Mouse (Mus musculus): ENCODE measurements around the gene Hist1h4f. TPM values are rescaled to one million over a fixed set of nuclear protein-coding genes. Genes with fewer than 3 reads are reported as not detected.
"Not testable (repeated sequence)": the region's sequence is repeated elsewhere in the genome, so short reads cannot be mapped to it uniquely, and the experiment has no call there.

The Hist1h4f gene
- polyA plus RNA-seq, 1 experiment from 2014 or later = 2.0 TPM

DNA sequence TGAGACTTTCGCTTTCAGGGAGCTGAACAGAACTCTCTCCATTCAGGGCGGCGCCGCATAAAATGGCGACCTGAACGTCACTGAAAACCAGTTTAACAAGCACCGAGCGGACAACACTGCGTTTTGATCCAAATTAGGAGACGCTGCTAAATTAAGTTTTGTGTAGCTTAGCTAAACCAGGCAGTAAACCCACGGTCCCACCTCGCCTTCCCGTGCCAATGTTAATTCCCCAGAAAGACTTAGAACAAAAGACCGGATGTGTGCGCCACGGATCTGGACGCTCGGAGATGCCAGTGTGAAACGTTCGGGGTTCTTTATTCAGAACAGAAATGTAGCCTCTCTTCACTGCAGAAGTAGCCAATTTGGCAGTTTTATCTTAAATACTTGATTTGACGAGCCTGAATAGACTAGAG, 33.6 kb upstream of the Hist1h4f start:
- Histone ChIP-seq H3K4me2 (peak overlapping the region; percentile 71), H3K36me3 (no peaks in the 10 kb centered on the region), H3K27ac (peak overlapping the region; percentile 95), H3K27me3 (replicated peaks) (no peaks in the 10 kb centered on the region), H3K9me3 (no peaks in the 10 kb centered on the region), H3K4me1 (peaks cover 10% of the 10 kb centered on the region; the same call in 1 of the 2 replicates), H3K9ac (peak overlapping the region; percentile 42), H3K4me3 (replicated peaks) (peak overlapping the region; percentile 45)
- ATAC-seq (ENCODE audit: insufficient read depth, low FRiP score, low read depth) = no peak
- WGBS = under 1% methylated on average over 21 of the region's 21 CpGs

DNA sequence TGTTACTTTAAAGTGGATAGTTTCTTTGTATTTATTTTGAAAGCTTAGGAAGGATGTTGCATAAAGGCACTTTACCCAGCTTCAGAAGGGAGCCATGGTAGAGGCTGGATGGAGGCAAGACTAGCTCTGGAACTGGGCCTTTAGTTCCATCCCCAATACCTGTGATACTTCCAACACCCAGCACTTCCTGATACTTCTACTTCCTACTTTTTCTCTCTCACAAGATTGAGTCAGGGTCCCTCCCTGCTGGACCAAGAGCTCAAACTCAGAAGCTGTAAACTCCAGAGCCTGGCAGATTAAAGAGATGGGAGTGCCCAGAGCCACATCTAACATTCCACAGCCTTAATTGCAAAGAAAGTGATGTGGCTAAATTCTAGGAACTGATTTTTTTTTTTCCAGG, 32.9 kb upstream of the Hist1h4f start:
- Histone ChIP-seq H3K27ac (peak overlapping the region; percentile 95), H3K27me3 (replicated peaks) (no peaks in the 10 kb centered on the region), H3K4me2 (peak overlapping the region; percentile 71), H3K9me3 (no peaks in the 10 kb centered on the region), H3K9ac (no peak overlapping the region), H3K4me1 (peaks cover 10% of the 10 kb centered on the region; the same call in 1 of the 2 replicates), H3K4me3 (replicated peaks) (peak overlapping the region; percentile 45; the same call in 1 of the 2 replicates), H3K36me3 (no peaks in the 10 kb centered on the region)
- no peak for ATAC-seq (ENCODE audit: insufficient read depth, low FRiP score, low read depth)

DNA sequence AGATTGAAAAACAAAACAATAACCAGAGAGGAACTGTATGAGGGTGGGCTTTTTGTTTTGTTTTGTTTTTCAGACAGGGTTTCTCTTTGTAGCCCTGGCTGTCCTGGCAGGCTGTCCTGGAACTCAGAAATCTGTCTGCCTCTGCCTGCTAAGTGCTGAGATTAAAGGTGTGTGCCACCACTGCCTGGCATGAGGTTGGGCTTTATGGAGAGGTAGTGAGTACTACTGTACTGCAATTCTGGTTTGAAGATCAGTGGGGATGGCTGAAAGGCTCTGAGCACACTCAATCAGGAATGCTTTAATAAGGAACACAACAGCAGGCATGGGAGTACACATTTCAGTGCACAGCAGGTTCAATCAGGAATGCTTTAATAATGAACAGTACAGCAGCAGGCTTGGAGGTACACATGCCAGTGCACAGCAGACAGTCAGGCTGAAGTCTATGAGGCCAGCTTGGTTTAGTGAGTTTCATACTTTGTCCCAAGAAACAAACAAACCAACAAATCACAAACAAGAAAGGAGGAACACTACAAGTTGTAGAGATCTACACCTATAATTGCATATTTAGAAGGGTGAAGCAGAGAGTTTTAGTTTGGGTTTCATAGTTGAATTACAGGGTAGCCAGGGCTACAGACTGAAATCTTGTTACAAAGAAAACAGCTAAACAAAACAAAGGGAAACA, 32.1 kb upstream of the Hist1h4f start:
- Histone ChIP-seq H3K27me3 (replicated peaks) (no peaks in the 10 kb centered on the region), H3K4me3 (replicated peaks) (no peak overlapping the region), H3K27ac (peak overlapping the region; percentile 86), H3K36me3 (no peaks in the 10 kb centered on the region), H3K4me1 (peaks cover 10% of the 10 kb centered on the region; the same call in 1 of the 2 replicates), H3K9me3 (no peaks in the 10 kb centered on the region), H3K9ac (no peak overlapping the region), H3K4me2 (no peak overlapping the region)
- ATAC-seq (ENCODE audit: insufficient read depth, low FRiP score, low read depth) = no peak

DNA sequence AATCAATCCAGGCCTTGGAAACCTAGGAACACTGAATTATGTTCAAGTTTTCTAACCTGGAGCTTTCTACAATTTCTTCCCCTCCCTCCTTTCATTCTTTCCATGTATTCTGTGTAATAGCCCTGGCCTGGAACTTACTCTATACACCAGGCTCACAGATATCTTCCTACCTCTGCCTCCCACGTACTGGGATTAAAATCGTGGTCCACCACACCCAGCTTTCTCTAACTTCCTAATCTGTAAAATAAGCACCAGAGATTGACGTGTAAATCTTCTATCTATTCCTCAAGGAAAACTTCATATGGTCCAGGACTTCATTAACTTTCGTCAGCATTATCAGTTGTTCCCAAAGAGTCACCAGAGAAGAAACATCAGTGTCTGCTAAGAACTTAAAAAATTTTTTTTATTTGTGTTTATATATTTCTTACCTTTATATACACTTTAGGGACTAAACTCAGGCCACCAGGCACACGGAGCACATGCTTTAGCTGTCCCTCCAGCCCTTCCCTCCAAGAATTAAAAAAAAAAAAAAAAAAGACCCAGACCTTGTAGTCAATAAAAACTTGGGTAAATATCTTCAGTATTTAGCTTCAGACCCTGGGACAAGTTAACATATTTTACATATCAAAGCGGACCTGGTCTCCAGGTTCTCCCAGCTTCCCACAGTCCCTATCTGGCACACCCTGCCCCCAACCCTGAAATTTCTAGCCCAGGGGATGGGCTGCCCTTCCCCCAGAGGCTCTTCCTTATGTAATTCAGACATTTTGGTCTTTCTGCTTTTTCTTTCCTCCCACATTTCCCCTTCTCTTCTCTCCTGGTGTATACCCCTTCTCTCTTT, 31.0 kb upstream of the Hist1h4f start:
- Histone ChIP-seq H3K4me2 (peak overlapping the region; percentile 75), H3K9ac (peak overlapping the region; percentile 46; the same call in 1 of the 2 replicates), H3K36me3 (no peaks in the 10 kb centered on the region), H3K27ac (peak overlapping the region; percentile 86), H3K4me1 (peaks cover 10% of the 10 kb centered on the region; the same call in 1 of the 2 replicates), H3K9me3 (no peaks in the 10 kb centered on the region), H3K27me3 (replicated peaks) (no peaks in the 10 kb centered on the region), H3K4me3 (replicated peaks) (peak overlapping the region; percentile 50)
- no peak for ATAC-seq (ENCODE audit: insufficient read depth, low FRiP score, low read depth)
- WGBS = 8% methylated on average over 6 of the region's 6 CpGs

DNA sequence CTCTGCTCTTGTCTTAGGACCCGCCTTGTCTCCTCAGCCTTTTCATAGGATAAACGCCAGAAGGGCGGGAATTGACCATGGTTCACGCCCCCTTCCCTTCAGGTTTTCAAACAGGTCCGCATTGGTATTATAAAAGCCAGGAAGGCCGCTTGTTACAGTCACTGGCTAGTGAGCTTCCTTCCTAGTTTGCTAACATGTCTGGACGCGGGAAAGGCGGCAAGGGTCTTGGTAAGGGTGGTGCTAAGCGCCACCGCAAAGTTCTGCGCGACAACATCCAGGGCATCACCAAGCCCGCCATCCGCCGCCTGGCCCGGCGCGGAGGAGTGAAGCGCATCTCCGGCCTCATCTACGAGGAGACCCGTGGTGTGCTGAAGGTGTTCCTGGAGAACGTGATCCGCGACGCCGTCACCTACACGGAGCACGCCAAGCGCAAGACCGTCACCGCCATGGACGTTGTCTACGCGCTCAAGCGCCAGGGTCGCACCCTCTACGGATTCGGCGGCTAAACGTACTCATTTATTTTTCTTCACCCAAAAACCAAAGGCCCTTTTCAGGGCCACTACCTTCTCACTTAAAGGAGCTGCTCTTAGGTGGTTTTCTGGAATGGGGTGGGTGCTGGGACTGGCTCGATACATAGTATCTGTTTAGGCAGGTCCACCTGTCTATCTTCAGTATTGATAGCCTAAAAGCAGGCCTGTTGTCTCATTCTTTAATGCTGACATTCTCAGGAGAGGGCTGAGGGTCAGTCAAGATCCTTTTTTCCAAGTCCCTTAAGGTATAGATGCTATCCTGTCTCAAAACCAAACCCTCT, 30.2 kb upstream of the Hist1h4f start, which contains the start of gene Hist1h4d:
TSS of gene Hist1h4d (plus strand) at position 191 of the 811 bp plus-strand sequence.
- Histone ChIP-seq H3K9me3 (no peaks in the 10 kb centered on the region), H3K4me2 (peak within 1 kb of the TSS; percentile 75), H3K36me3 (no peaks in the 10 kb centered on the region), H3K27ac (peak within 1 kb of the TSS; percentile 86), H3K27me3 (replicated peaks) (no peaks in the 10 kb centered on the region), H3K4me1 (peaks cover 12% of the 10 kb centered on the region; the same call in 1 of the 2 replicates), H3K4me3 (replicated peaks) (peak within 1 kb of the TSS; percentile 50), H3K9ac (peak within 1 kb of the TSS; percentile 46)
- under 1% methylated on average over 43 of the region's 43 CpGs for WGBS
- peak; percentile 91 for ATAC-seq (ENCODE audit: insufficient read depth, low FRiP score, low read depth)

DNA sequence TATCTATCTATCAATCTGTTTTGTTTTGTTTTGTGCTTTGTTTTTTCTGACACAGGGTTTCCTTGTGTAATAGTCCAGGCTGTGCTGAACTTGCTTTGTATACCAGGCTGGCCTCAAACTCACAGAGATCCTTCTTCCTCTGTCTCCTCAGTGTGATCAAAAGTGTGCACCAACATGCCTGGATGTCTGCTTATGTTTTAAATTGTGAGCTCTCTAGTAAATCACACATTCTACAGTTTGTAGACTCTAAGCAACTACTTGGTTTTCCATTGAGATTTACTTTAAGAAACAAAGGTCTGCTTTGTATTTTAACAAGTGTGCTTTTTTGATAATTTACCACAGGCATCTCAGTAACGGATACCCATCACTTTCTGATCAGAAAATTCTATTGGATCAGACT, 26.4 kb upstream of the Hist1h4f start:
- H3K4me1 ChIP-seq = peaks cover 14% of the 10 kb centered on the region; the same call in 1 of the 2 replicates
- WGBS = 96% methylated on average over 1 of the region's 1 CpGs

DNA sequence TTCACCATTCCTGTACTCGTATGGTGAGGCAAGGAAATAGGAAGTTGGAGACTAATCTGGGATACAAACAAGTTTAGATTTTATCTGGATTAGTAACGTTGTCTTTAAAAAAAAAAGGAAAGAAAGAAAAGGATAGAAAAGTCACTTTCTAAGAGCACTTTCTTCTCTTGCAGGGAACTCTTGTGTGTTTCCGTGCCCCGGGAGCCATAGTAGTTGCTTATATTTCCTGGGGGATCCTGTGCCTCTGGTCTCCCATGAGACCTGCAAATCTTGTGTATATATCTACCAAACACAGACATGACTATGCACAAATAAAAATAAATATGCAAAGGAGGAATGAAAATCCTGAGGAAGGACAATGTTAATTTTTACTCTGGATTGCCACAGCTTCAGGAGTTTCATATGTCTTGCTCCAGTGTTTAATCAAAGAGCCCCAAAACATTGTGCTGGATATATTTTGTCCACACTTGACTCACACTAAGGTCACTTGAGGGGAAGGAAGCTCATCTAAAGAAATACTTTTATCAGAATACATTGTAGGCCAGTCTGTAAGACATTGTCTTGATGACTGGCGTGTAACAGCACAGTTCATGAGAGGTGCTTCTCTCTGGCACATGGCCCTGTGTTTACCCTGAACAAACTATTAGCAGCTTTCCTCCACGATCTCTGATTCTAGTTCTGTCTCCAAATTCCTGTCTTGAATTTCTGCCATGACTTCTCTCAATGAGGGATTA, 25.6 kb upstream of the Hist1h4f start:
- Histone ChIP-seq H3K4me2 (peak overlapping the region; percentile 71), H3K9me3 (no peaks in the 10 kb centered on the region), H3K36me3 (no peaks in the 10 kb centered on the region), H3K27me3 (replicated peaks) (no peaks in the 10 kb centered on the region), H3K4me3 (replicated peaks) (peak overlapping the region; percentile 44), H3K4me1 (peaks cover 10% of the 10 kb centered on the region; the same call in 1 of the 2 replicates), H3K27ac (peak overlapping the region; percentile 86), H3K9ac (no peak overlapping the region; the same call in 1 of the 2 replicates)
- no peak for ATAC-seq (ENCODE audit: insufficient read depth, low FRiP score, low read depth)
- 27% methylated on average over 6 of the region's 6 CpGs for WGBS

More for the DNA sequence above, 26.4 kb upstream of the Hist1h4f start:
- no peak for ATAC-seq (ENCODE audit: insufficient read depth, low FRiP score, low read depth)
- H3K9me3 ChIP-seq = no peaks in the 10 kb centered on the region
- no peak overlapping the region for H3K27ac ChIP-seq
- no peak overlapping the region for H3K9ac ChIP-seq
- no peak overlapping the region for H3K4me3 ChIP-seq (replicated peaks)
- no peak overlapping the region for H3K4me2 ChIP-seq
- H3K27me3 ChIP-seq (replicated peaks) = no peaks in the 10 kb centered on the region
- H3K36me3 ChIP-seq = no peaks in the 10 kb centered on the region

DNA sequence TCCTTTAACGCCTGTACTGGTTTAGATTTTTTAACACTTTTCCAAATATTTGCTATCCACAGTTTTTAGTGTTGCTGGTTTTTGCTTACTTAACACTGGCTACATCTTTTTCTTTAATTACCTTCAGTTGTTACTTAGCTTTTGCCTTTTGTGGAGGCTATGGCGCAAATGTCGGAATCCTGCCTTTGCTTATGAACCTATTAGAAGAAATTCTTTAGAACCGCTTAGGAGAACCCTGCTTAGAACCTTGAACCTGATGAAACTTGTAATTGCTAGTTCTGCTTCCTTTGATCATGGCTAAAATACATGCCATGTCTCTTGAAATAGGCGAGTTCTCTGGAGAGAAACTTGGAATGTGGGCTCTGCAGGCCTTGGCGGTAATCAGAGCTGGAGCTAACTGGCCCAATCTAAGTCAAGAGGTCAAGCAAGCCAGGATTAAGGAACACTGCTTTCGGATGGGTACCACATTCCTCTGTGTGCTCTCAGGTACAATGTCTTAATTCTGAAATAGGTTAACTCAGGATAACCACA, 25.0 kb upstream of the Hist1h4f start:
- Histone ChIP-seq H3K27ac (peak overlapping the region; percentile 86), H3K9me3 (no peaks in the 10 kb centered on the region), H3K27me3 (replicated peaks) (no peaks in the 10 kb centered on the region), H3K36me3 (no peaks in the 10 kb centered on the region), H3K4me2 (peak overlapping the region; percentile 71), H3K4me1 (0 out of 2 replicates have a peak, but pooled peaks cover 7% of the 10 kb centered on the region), H3K4me3 (replicated peaks) (peak overlapping the region; percentile 44), H3K9ac (peak overlapping the region; percentile 46)
- WGBS = 6% methylated on average over 7 of the region's 7 CpGs
- ATAC-seq (ENCODE audit: insufficient read depth, low FRiP score, low read depth) = no peak

DNA sequence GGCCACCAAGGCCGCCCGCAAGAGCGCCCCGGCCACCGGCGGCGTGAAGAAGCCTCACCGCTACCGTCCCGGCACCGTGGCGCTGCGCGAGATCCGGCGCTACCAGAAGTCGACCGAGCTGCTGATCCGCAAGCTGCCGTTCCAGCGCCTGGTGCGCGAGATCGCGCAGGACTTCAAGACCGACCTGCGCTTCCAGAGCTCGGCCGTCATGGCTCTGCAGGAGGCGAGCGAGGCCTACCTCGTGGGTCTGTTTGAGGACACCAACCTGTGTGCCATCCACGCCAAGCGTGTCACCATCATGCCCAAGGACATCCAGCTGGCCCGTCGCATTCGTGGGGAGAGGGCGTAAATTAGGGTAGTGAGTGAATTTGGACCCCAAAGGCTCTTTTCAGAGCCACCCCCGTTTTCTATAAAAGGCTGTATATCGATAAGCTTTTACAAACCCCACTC, 24.4 kb upstream of the Hist1h4f start:
- H3K4me1 ChIP-seq; H3K36me3 ChIP-seq; H3K27me3 ChIP-seq (replicated peaks); ATAC-seq (ENCODE audit: insufficient read depth, low FRiP score, low read depth); H3K9me3 ChIP-seq: not testable (repeated sequence)
- peak overlapping the region; percentile 86 for H3K27ac ChIP-seq
- H3K9ac ChIP-seq = peak overlapping the region; percentile 46
- H3K4me3 ChIP-seq (replicated peaks) = peak overlapping the region; percentile 44
- H3K4me2 ChIP-seq = peak overlapping the region; percentile 71
- WGBS = under 1% methylated on average over 12 of the region's 40 CpGs

DNA sequence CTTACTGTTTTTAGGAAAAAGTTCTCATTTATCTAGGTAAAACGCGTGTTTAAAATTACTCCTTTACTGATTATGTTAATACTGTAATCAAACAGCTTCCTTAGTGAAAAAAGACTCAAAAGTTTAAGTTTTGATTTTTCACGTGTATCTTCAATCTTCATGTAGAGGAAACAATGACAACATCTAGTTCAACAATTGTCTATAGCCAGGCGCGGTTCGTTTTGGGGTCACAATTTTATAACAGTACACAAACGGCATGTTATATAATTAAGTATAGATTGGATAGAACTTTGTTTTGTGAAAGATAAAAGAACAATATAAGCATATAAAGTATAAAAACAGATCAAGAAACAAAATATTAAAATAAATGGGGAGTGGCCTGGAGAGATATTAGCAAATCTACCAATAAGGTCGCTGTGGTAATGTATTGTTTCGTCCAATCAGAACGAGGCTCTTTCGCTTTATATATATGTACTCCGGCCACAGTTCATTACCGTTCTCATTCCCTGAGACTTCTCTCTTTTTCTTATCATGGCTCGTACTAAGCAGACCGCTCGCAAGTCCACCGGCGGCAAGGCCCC, 23.9 kb upstream of the Hist1h4f start, which contains the start of gene Hist1h3d:
TSS of gene Hist1h3d (plus strand) at position 493 of the 581 bp plus-strand sequence.
- H3K4me2 ChIP-seq = peak within 1 kb of the TSS; percentile 71
- no peaks in the 10 kb centered on the region for H3K36me3 ChIP-seq
- WGBS = under 1% methylated on average over 17 of the region's 18 CpGs
- H3K9ac ChIP-seq = peak within 1 kb of the TSS; percentile 46
- no peaks in the 10 kb centered on the region for H3K9me3 ChIP-seq
- 0 out of 2 replicates have a peak, but pooled peaks cover 7% of the 10 kb centered on the region for H3K4me1 ChIP-seq
- peak within 1 kb of the TSS; percentile 94 for H3K27ac ChIP-seq
- peak within 1 kb of the TSS; percentile 44 for H3K4me3 ChIP-seq (replicated peaks)
- H3K27me3 ChIP-seq (replicated peaks) = no peaks in the 10 kb centered on the region
- peak; percentile 62 for ATAC-seq (ENCODE audit: insufficient read depth, low FRiP score, low read depth)

Data from stomach, embryonic 15.5 days (tissue).